Mouse (Mus musculus) right cerebral cortex, postnatal 10 days (tissue): ENCODE results near the gene Gm44503.

Experiments
- DNase-seq, 2 experiments: peaks; one replicate each; pipeline ENCODE4 v3.0.0; 2021; ENCODE audit warnings: low spot score in 2 of 2

Gene Gm44503

GRCm38 (mm10) chr9:73025818-73026636 lies 67.4 kb downstream of the Gm44503 start:
- DNase-seq: peak; percentile 47 to 50

- DNase-seq: no peak
Measured at GRCm38 (mm10) chr9:73030443-73030842, 71.8 kb downstream of the Gm44503 start.

- DNase-seq: no peak
Measured at GRCm38 (mm10) chr9:73031421-73031820, 72.8 kb downstream of the Gm44503 start.

DNA sequence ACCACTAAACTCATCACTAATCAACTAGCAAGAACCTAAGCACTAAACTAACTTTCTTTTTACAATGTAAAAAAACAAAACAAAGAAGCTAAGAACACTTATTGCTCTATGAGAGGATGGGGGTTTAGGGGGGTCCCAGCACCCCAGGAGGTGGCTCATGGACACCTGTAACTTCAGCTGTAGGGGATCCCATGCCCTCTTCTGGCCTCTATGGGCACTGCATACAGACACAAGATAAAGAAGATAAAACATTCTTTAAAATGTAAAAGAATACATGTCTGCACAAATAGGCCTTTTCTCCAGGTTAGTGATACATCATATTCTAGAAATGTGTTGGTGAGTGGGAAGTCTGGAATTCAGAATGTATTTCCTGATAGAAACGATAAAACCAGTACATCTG lies 74.8 kb downstream of the Gm44503 start:
- no peak for DNase-seq

DNA sequence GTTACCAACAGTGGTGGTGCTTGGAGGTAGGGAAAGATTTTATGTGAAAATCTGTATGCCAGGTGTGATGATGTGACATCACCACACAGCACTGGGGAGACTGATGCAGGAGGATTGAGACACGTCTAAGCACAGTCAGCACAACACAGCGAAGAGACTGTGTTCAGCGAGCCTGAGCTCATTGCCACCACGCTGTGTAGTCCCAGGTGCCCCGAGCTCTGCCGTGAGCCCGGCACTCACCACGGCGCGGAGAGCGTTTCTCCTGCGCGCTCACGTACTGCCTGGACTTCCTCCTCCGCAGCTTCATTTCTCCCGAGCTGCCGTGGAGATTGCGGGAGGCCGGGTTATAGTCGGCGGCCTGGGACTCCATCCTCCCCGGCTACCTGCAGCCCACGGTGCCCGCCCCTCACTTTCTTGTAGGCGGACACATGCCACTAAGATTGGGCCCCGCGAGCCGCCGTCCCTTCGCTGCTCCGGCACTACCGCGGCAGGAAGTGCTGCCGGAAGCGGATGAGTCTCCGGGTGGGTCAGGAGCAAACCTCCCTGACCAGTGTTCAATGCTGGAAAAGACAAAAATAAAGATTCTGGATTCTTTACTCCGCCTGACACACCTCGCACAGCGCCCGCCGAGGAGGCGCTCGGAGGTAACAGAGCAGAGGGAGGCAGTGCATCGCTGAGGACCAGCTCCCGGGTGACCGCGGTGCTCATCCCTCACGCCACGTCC lies 80.7 kb downstream of the Gm44503 start:
- DNase-seq: peak; percentile 96

DNA sequence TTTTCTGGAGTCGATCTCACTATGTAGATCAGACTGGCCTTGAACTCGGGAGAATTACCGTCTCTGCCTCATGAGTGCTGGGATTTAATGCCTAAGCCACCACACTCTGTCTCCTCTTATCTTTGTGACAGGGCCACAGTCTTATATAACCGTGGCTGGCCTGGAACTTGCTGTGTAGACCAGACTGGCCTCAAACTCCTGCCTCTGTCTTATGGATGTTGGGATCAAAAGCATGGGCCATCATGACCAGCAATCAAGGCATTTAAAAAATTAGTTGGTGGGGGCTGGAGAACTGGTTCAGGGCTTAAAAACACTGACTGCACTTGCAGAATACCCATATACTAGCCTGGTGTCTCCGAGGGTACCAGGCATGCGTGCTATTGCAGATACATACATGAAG lies 81.4 kb downstream of the Gm44503 start, which contains the start of gene Pigb:
Gene Pigb (minus strand): TSS at position 299 of the 400 bp plus-strand sequence.
- DNase-seq: no peak

- DNase-seq: peak; percentile 82 to 86
Measured at GRCm38 (mm10) chr9:73044146-73045079, 85.8 kb downstream of the Gm44503 start, which contains the start of gene Rab27a. TSS of gene Rab27a (plus strand) at chr9:73044854.

DNA sequence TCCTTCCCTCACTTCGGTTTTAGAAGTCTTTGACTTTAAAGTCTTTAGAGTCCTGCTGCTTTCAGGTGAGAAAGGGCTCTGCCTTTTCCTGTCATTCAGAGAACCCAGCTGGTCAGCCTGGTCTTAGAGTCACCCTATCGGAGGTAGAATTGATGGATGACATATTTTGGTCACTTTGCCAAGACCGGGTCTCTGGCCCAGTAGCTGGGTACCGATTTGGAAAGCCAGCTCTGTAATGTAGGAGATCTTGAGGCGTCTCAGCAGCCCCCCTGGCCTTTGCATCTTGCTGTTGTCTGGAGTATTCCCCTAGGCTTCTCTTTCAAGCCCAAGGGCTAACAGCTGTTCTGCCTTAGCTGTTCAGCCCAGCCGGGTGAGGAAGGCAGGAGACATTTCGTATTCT lies 86.6 kb downstream of the Gm44503 start:
- no peak for DNase-seq

DNA sequence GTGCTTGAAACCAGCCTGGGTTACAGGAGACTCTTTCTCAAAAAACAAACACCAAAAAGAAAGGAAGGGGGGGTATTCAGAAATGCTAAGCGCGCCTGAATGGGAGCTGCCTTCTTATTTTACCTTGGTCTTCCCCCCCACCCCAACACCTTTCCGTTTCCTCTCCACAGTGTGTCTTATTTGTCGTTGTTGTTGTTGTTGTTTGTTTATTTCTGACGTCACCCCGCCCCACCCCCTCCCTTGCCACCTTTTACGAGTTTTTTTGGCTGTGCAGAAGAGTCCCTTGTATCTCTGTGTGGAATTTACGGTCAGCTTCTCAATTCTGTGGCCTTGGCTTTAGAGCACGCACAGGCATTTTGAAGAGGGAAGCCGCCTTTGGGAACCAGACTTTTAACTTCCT lies 87.1 kb downstream of the Gm44503 start:
- no peak for DNase-seq

- no peak for DNase-seq
Measured at GRCm38 (mm10) chr9:73047906-73048305, 89.3 kb downstream of the Gm44503 start.

GRCm38 (mm10) chr9:73048927-73049326 lies 90.3 kb downstream of the Gm44503 start:
- no peak for DNase-seq

- DNase-seq: no peak
Measured at GRCm38 (mm10) chr9:73049833-73050232, 91.2 kb downstream of the Gm44503 start.

DNA sequence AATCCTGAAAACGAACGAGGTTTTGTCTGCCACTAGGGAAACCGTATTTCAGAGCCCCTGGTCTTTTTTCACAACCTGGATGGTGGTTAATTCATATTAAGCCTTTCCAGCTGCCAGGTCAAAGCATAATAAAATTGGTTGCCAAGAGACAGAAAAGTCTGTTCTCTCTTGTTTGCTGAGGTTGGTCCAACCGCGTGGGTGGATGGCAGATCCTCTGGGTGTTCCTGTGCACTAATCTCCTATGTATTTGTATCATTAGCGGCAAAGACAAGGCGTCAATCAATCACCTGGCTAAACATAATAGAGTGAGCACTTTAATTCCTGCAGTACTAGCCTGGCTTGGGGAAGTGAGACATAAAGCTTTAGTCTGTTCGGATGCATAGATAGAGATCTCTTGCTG lies 92.0 kb downstream of the Gm44503 start:
- DNase-seq: no peak

DNA sequence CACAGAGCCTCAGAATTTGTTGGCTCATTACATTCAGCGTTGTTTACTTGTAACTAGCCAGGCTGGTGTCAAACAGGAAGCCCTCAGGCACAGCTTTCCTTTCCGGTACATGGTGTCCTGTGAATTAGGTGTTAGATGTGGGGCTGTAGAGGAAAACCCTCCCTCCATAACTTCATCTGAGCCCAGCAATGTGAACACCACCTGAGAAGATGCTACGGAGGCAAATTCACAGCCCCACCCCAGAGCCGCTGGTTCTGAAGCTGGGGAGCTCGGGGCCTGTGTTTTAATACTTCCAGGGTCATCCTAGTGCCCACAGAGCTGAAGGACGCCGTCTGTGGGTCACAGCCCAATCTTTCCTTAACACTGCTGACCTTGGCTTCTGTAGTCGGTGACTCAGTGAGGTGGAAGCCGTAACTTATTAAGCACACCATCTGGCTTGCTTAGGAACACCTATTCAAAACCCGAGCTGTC lies 96.8 kb downstream of the Gm44503 start:
- DNase-seq: no peak

GRCm38 (mm10) chr9:73059224-73059623 lies 100.6 kb downstream of the Gm44503 start:
- DNase-seq: no peak

- no peak for DNase-seq
Measured at GRCm38 (mm10) chr9:73063621-73064290, 105.1 kb downstream of the Gm44503 start.
